Mouse (Mus musculus) heart, adult 2 months (tissue): ENCODE measurements around the gene Pkp4. TPM values are rescaled to one million over a fixed set of nuclear protein-coding genes. Genes with fewer than 3 reads are reported as not detected.

ENCODE experiments used
- DNase-seq, 2 experiments: peaks; one replicate each; pipeline ENCODE4 v3.0.0; 2021
- H3K27ac ChIP-seq: fragments of 200-600 bp; 2 replicates; pipeline ENCODE4 v1.8.1; 2022
- H3K27me3 ChIP-seq: fragments of 200-500 bp; 2 replicates; pipeline ENCODE4 v1.6.1; 2012; ENCODE audit warnings: mild to moderate bottlenecking, low read length, inconsistent platforms, mixed read lengths; ENCODE audit not compliant: control insufficient read depth, insufficient read depth
- H3K36me3 ChIP-seq: fragments of 200-500 bp; 2 replicates; pipeline ENCODE4 v1.6.1; 2012; ENCODE audit warnings: low read length, inconsistent platforms; ENCODE audit not compliant: control insufficient read depth, insufficient read depth
- H3K4me1 ChIP-seq: fragments of 200-500 bp; 2 replicates; pipeline ENCODE4 v1.6.1; 2011; ENCODE audit warnings: low read length; ENCODE audit not compliant: control insufficient read depth, insufficient read depth
- H3K4me3 ChIP-seq: fragments of 200-600 bp; 2 replicates; pipeline ENCODE4 v1.8.1; 2022
- H3K79me2 ChIP-seq: fragments of 200-500 bp; replicated peaks from 2 replicates; pipeline ENCODE4 v1.6.1; 2012; ENCODE audit warnings: mild to moderate bottlenecking, inconsistent platforms, low read length, moderate library complexity, mixed read lengths; ENCODE audit not compliant: control insufficient read depth, insufficient read depth
- H3K9ac ChIP-seq: fragments of 200-500 bp; 2 replicates; pipeline ENCODE4 v1.6.1; 2012; ENCODE audit warnings: low read depth, mild to moderate bottlenecking, control low read depth, inconsistent platforms, low read length, mixed read lengths
- CTCF ChIP-seq: fragments of 200-600 bp; IDR thresholded peaks from 2 replicates; pipeline ENCODE4 v1.8.1; 2022; ENCODE audit warnings: antibody characterized with exemption, mild to moderate bottlenecking, moderate library complexity
- EP300 ChIP-seq: fragments of 200-500 bp; IDR thresholded peaks from 2 replicates; pipeline ENCODE4 v1.6.1; 2011; ENCODE audit warnings: low read depth, low read length, control low read depth; ENCODE audit not compliant: insufficient read depth
- POLR2A ChIP-seq: fragments of 200-500 bp; IDR thresholded peaks from 2 replicates; pipeline ENCODE4 v1.6.1; 2011; ENCODE audit warnings: mild to moderate bottlenecking, low read depth, low read length, control low read depth; ENCODE audit not compliant: insufficient read depth
- WGBS: fragments of 180-500 bp; shearing (Covaris S2); methylation state at CpG from one replicate; pipeline ENCODE4 v1.1.7; 2018; 5-methylcytosine and 5-hydroxymethylcytosine counted together
- intact Hi-C: fragments of 180-260 bp; cut with DNase I; formaldehyde crosslinking; loops from one replicate; pipeline ENCODE4 v1.15.1; 2025
- polyA plus RNA-seq: library from polyadenylated mRNA; depleted of rRNA; stranded (reverse); fragments of >200 nt; gene quantifications from 2 replicates; pipeline ENCODE4 v1.2.3, GENCODE M21; 2012
- total RNA-seq, 2 experiments: library from RNA; stranded (reverse); gene quantifications; 2 replicates each; pipeline ENCODE4 v1.2.3; 2021

The Pkp4 gene
- total and polyA plus RNA-seq, 3 experiments = 61.5 to 174 (median 152) TPM

DNA sequence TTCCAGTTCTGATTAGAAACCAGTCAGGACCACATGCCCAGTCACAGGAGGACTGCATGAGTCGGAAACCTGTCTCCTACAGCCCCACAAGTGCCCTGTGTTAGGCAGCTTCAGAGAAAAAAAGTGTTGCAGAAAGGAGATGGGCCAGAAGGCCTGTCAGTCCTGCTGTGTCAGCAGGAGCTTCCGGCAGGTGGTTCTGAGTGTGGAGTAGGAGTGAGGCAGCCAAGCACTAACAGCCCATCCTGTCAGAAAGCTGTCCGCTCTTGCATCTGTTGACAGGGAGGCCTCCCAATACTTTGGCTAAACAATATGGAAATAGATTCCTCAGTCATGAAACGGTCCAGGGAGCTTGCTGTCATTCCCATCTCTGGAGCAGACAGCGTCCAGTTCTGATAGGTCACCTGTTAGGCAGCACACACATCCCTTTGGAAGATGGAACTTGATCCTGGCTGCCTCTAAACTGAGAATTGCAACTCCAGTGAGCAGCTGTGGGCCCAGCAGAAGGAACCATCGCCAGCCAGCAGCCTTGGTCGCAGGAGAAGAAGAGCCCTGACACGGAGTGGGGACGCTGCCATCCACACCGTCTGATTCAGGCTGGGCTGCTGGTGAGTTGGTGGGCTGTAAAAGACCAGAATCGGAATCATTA is 68.7 kb downstream of the Pkp4 start:
- intact Hi-C loops = loop anchor here (2.0 kb wide), 1 partner anchor 55 kb away; no protein-coding TSS in a partner anchor
- no peak overlapping the region for H3K4me3 ChIP-seq
- WGBS = 90% methylated on average over 11 of the region's 11 CpGs
- peaks cover 7% of the 10 kb centered on the region for H3K4me1 ChIP-seq
- no peaks in the 10 kb centered on the region; the same call in 1 of the 2 replicates for H3K79me2 ChIP-seq
- no peak overlapping the region for H3K9ac ChIP-seq
- no peak for DNase-seq
- no peaks in the 10 kb centered on the region for H3K27me3 ChIP-seq
- no peak for TF ChIP-seq POLR2A
- no peak for TF ChIP-seq CTCF
- peaks cover 19% of the 10 kb centered on the region for H3K36me3 ChIP-seq
- no peak overlapping the region for H3K27ac ChIP-seq

DNA sequence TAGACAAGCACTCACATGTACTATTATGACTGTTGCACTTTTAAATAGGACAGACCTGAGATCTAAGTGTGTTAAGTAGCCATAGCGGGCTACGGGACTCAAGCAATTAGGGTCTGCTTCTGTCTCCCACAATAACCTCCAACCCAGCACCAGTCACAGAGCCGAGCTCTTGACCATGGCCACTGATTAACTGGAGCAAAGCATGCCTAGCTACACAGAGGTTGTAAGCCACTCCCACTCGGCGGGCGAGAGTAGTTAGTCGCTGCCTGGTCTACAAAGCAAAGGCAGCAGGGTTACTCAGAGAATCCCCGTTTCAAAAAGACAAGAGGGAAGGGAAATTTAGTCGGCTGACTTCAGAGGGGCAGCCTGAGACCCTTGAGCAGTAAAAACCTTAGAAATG is 70.0 kb downstream of the Pkp4 start:
- TF ChIP-seq CTCF (no peak), POLR2A (no peak), EP300 (no peak)
- no peaks in the 10 kb centered on the region for H3K79me2 ChIP-seq
- H3K36me3 ChIP-seq = peaks cover 16% of the 10 kb centered on the region
- peaks cover 7% of the 10 kb centered on the region for H3K4me1 ChIP-seq
- H3K9ac ChIP-seq = no peak overlapping the region
- intact Hi-C loops = loop anchor here (5.0 kb wide), 1 partner anchor 68 kb away; the partner anchor contains the start of genes Ccdc148 and Pkp4
- no peaks in the 10 kb centered on the region for H3K27me3 ChIP-seq
- no peak overlapping the region for H3K4me3 ChIP-seq
- H3K27ac ChIP-seq = no peak overlapping the region
- WGBS = 92% methylated on average over 9 of the region's 9 CpGs
- no peak for DNase-seq

DNA sequence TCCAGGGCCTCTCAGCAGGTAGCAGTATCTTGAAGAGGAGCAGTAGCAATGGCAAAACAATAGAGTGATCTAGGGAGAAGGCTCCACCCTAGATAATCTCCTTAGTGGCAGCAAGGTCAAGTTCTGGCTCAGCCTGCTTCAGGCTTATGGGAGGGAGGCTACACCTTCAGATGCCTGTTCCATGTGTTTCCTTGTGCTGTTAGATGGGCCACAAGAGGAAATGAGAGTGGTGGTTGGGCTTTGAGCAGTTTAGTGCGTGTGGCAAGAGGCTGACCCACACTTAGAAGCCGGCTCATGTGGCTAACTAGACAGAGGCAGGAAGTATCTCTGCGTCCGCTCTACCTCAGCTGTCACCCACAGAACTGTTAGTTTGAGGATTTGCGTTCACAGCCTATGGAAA is 70.9 kb downstream of the Pkp4 start:
- no peaks in the 10 kb centered on the region for H3K79me2 ChIP-seq
- H3K36me3 ChIP-seq = peaks cover 10% of the 10 kb centered on the region
- TF ChIP-seq POLR2A (no peak), EP300 (peak; percentile 51; the same call in 1 of the 2 replicates)
- H3K4me1 ChIP-seq = peaks cover 7% of the 10 kb centered on the region
- no peaks in the 10 kb centered on the region for H3K27me3 ChIP-seq
- WGBS = 54% methylated on average over 5 of the region's 5 CpGs
- H3K27ac ChIP-seq = no peak overlapping the region
- no peak for DNase-seq
- H3K4me3 ChIP-seq = no peak overlapping the region
- no peak overlapping the region for H3K9ac ChIP-seq
- intact Hi-C loops = loop anchor here (5.0 kb wide), 1 partner anchor 69 kb away; the partner anchor contains the start of genes Ccdc148 and Pkp4

DNA sequence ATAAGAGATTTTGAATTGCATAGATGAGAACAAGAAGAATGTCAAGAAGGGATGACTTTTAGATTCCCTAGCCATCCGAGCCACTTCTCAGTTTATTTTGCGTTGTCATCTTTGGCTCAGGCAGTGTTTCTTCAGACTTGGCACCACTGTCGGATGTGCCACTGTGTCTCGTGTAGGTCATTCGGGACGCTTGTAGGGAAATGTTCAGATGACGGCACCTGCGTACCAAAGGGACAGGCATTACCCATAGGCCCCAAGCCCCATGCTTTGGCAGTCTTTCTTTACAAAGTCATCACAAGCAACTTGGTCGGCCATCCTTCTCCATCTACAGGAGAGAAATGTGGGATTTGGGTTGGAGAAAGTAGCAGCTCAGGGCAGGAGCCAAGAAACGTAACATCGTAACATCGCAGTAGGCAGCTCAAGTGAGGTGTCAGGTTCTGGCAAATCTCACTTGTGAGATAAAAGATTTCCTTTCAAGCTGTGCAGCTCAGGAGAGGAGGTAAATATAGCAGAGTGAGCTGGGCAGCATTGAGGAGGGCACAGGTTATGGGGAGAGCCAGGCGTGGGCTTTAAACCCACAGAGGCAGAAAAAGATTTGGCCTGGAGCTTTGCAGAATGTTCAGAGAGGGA is 72.8 kb downstream of the Pkp4 start:
- Histone ChIP-seq H3K79me2 (no peaks in the 10 kb centered on the region), H3K27ac (peak overlapping the region; percentile 32; the same call in 1 of the 2 replicates), H3K27me3 (no peaks in the 10 kb centered on the region), H3K36me3 (peaks cover 2% of the 10 kb centered on the region; the same call in 1 of the 2 replicates), H3K4me3 (no peak overlapping the region), H3K4me1 (peaks cover 9% of the 10 kb centered on the region), H3K9ac (no peak overlapping the region)
- TF ChIP-seq POLR2A (no peak), EP300 (no peak), CTCF (no peak)
- intact Hi-C loops = loop anchor here (5.0 kb wide), 1 partner anchor 71 kb away; the partner anchor contains the start of genes Ccdc148 and Pkp4
- 66% methylated on average over 13 of the region's 13 CpGs for WGBS
- DNase-seq = no peak

DNA sequence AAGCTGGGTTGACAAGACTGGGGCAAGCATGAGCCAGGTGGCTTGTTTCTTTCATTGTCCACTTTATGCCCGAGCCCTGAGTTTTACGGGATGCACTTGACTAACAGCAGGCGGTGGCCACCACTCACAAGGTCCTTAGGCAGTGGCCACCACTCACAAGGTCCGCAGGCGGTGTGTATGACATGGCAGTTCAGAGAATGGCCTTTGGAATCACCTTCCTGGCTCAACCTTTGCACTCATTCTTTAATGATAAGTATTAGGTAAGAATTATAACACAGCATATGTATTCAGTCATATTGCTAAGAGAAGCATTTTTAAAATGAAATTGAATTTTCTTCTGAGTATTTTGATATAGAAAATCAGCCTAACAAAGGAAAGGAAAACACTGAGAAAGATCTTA is 73.3 kb downstream of the Pkp4 start:
- H3K9ac ChIP-seq = no peak overlapping the region
- H3K36me3 ChIP-seq = peaks cover 2% of the 10 kb centered on the region; the same call in 1 of the 2 replicates
- peak overlapping the region; percentile 32; the same call in 1 of the 2 replicates for H3K27ac ChIP-seq
- WGBS = 86% methylated on average over 5 of the region's 5 CpGs
- intact Hi-C loops = loop anchor here (5.0 kb wide), 1 partner anchor 72 kb away; the partner anchor contains the start of genes Ccdc148 and Pkp4
- H3K79me2 ChIP-seq = no peaks in the 10 kb centered on the region
- TF ChIP-seq EP300 = no peak
- no peak overlapping the region for H3K4me3 ChIP-seq
- DNase-seq = no peak
- peaks cover 9% of the 10 kb centered on the region for H3K4me1 ChIP-seq
- no peaks in the 10 kb centered on the region for H3K27me3 ChIP-seq

DNA sequence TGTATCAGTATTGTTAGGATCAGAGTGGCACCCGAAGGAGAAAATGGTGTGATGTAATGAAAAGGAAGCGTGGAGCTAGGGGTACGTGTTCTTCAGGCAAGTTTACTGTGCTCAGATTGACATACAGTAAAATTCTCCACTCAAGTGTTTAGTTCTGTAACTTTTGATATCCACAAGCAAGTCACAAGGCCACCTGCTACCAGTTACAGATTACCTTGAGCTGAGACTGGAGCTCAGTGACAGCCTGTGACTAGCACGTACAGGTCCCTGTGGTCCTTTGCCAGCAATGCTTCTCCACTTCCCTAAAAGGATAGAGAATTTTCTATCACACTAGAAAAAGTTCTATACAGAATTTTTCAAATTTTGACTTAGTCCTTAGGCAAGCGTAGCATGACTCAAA is 73.9 kb downstream of the Pkp4 start:
- intact Hi-C loops = loop anchor here (5.0 kb wide), 1 partner anchor 72 kb away; the partner anchor contains the start of genes Ccdc148 and Pkp4
- Histone ChIP-seq H3K4me3 (no peak overlapping the region), H3K27me3 (no peaks in the 10 kb centered on the region), H3K36me3 (peaks cover 2% of the 10 kb centered on the region; the same call in 1 of the 2 replicates), H3K4me1 (peaks cover 9% of the 10 kb centered on the region), H3K79me2 (no peaks in the 10 kb centered on the region), H3K27ac (no peak overlapping the region), H3K9ac (no peak overlapping the region)
- WGBS = 85% methylated on average over 5 of the region's 5 CpGs
- TF ChIP-seq CTCF (no peak), EP300 (no peak), POLR2A (no peak)
- no peak for DNase-seq
